Mouse (Mus musculus) heart, embryonic 11.5 days (tissue): Measurements from ENCODE around the gene Rpusd1. TPM values are rescaled to one million over a fixed set of nuclear protein-coding genes. Genes with fewer than 3 reads are reported as not detected.

ENCODE experiments used
- ATAC-seq: fragments of 200-750 bp; cut with Nextera tagmentation; replicated peaks from 2 replicates; pipeline ENCODE4 v1.8.0; 2017; ENCODE audit warnings: moderate library complexity; ENCODE audit not compliant: insufficient number of reproducible peaks, low FRiP score, low TSS enrichment
- H3K27ac ChIP-seq: fragments of 300-500 bp; sonication (generic); 2 replicates; pipeline ENCODE4 v1.5.1; 2014; ENCODE audit warnings: mild to moderate bottlenecking, low read depth, low read length
- H3K27me3 ChIP-seq: fragments of 300-500 bp; sonication (generic); 2 replicates; pipeline ENCODE4 v1.6.1; 2014; ENCODE audit warnings: mild to moderate bottlenecking, low read length, mixed read lengths; ENCODE audit not compliant: control insufficient read depth, insufficient read depth
- H3K36me3 ChIP-seq: fragments of 300-500 bp; sonication (generic); 2 replicates; pipeline ENCODE4 v1.6.1; 2014; ENCODE audit warnings: mild to moderate bottlenecking, low read length, moderate library complexity, mixed read lengths; ENCODE audit not compliant: control insufficient read depth, insufficient read depth
- H3K4me1 ChIP-seq: fragments of 300-500 bp; sonication (generic); 2 replicates; pipeline ENCODE4 v1.6.1; 2014; ENCODE audit warnings: low read length; ENCODE audit not compliant: control insufficient read depth, insufficient read depth
- H3K4me2 ChIP-seq: fragments of 300-500 bp; sonication (generic); 2 replicates; pipeline ENCODE4 v1.6.1; 2014; ENCODE audit warnings: mild to moderate bottlenecking, moderate library complexity
- H3K4me3 ChIP-seq: fragments of 300-500 bp; sonication (generic); 2 replicates; pipeline ENCODE4 v1.5.1; 2014; ENCODE audit warnings: low read depth, low read length
- H3K9ac ChIP-seq: fragments of 300-500 bp; sonication (generic); 2 replicates; pipeline ENCODE4 v1.6.1; 2014; ENCODE audit warnings: mild to moderate bottlenecking, low read depth, low read length, moderate library complexity
- H3K9me3 ChIP-seq: fragments of 300-500 bp; sonication (generic); replicated peaks from 2 replicates; pipeline ENCODE4 v1.6.1; 2016; ENCODE audit warnings: low read length; ENCODE audit not compliant: control insufficient read depth
- WGBS: fragments of 180-500 bp; shearing (Covaris S2); extraction: QIAGEN DNeasy Blood & Tissue Kit; methylation state at CpG from one replicate; pipeline ENCODE4 v1.1.7; 2014; ENCODE audit not compliant: insufficient replicate concordance; 5-methylcytosine and 5-hydroxymethylcytosine counted together
- polyA plus RNA-seq: library from polyadenylated mRNA; unstranded; fragments of >200 nt; fragmentation: Nextera tagmentation; extraction: Ambion mirVana; gene quantifications from 2 replicates; pipeline ENCODE4 v1.2.1, GENCODE M21; 2014

The Rpusd1 gene
- polyA plus RNA-seq, 1 experiment from 2014 or later = 12.9 TPM

GRCm38 (mm10) chr17:25700863-25701496, 26.5 kb upstream of the Rpusd1 start:
- Histone ChIP-seq H3K4me2 (no peak overlapping the region), H3K4me3 (no peak overlapping the region), H3K4me1 (no peaks in the 10 kb centered on the region), H3K27ac (no peak overlapping the region), H3K27me3 (peaks cover 6% of the 10 kb centered on the region; the same call in 1 of the 2 replicates), H3K9ac (no peak overlapping the region), H3K36me3 (no peaks in the 10 kb centered on the region), H3K9me3 (no peaks in the 10 kb centered on the region)
- 58% methylated on average over 9 of the region's 9 CpGs for WGBS
- no peak for ATAC-seq

GRCm38 (mm10) chr17:25709994-25710393, 17.5 kb upstream of the Rpusd1 start:
- H3K27me3 ChIP-seq = no peaks in the 10 kb centered on the region; the same call in 1 of the 2 replicates
- H3K9me3 ChIP-seq = 0 out of 2 replicates have a peak, but pooled peaks cover 2% of the 10 kb centered on the region
- no peak overlapping the region for H3K4me2 ChIP-seq
- ATAC-seq = no peak
- WGBS = 84% methylated on average over 2 of the region's 2 CpGs
- H3K4me1 ChIP-seq = no peaks in the 10 kb centered on the region
- H3K4me3 ChIP-seq = no peak overlapping the region
- H3K36me3 ChIP-seq = no peaks in the 10 kb centered on the region
- no peak overlapping the region for H3K9ac ChIP-seq
- no peak overlapping the region for H3K27ac ChIP-seq

DNA sequence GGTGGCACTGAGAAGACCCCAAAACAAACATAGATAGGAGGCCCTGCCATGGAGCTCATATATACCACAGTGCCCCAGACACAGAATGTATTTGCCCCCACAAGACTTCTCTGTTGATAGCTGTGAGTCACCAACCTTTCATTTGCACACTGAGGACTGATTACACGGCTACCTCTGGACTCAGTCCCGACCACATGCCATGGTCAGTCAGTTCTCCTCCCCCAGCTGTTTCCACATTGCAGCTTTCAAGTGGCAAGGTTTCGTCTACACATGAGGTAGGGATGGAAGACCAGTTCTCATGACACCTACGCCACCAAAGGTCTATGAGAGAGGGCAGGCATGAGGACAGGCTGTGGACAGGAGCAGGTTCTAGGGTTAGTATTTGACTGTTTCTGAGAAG, 16.3 kb upstream of the Rpusd1 start:
- 0 out of 2 replicates have a peak, but pooled peaks cover 2% of the 10 kb centered on the region for H3K9me3 ChIP-seq
- H3K27ac ChIP-seq = no peak overlapping the region
- H3K4me2 ChIP-seq = no peak overlapping the region
- ATAC-seq = no peak
- peaks cover 8% of the 10 kb centered on the region for H3K27me3 ChIP-seq
- 0 out of 2 replicates have a peak, but pooled peaks cover 1% of the 10 kb centered on the region for H3K4me1 ChIP-seq
- H3K36me3 ChIP-seq = no peaks in the 10 kb centered on the region
- no peak overlapping the region for H3K9ac ChIP-seq
- H3K4me3 ChIP-seq = no peak overlapping the region
- 75% methylated on average over 4 of the region's 4 CpGs for WGBS

GRCm38 (mm10) chr17:25715627-25716026, 11.8 kb upstream of the Rpusd1 start:
- 38% methylated on average over 3 of the region's 3 CpGs for WGBS
- Histone ChIP-seq H3K27ac (no peak overlapping the region), H3K4me3 (no peak overlapping the region), H3K4me2 (no peak overlapping the region; the same call in 1 of the 2 replicates), H3K36me3 (peaks cover 3% of the 10 kb centered on the region; the same call in 1 of the 2 replicates), H3K27me3 (peaks cover 36% of the 10 kb centered on the region), H3K9ac (no peak overlapping the region), H3K4me1 (peaks cover 12% of the 10 kb centered on the region; the same call in 1 of the 2 replicates), H3K9me3 (no peaks in the 10 kb centered on the region)
- ATAC-seq = no peak

DNA sequence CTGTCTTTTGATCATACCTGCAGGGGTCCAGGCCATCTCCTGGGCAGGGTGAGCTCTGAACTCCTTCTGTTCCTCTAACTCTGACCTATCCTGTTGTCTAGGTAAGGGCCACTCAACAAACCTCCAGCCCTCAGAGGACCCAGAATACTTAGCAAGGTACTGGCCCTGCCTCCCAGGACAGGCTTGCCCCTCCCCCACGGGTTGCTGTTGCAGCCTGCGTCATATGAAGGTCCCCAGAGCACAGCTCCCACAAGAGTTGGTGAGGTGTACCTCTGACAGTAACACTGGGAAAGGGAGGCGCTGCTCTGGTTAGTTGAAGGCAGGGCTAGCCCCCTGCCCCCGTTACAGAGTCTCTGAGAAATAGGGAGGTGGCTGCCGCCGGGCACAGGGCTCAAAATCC, 11.3 kb upstream of the Rpusd1 start:
- Histone ChIP-seq H3K9me3 (no peaks in the 10 kb centered on the region), H3K36me3 (peaks cover 5% of the 10 kb centered on the region; the same call in 1 of the 2 replicates), H3K27ac (no peak overlapping the region), H3K4me1 (peaks cover 12% of the 10 kb centered on the region; the same call in 1 of the 2 replicates), H3K27me3 (peaks cover 36% of the 10 kb centered on the region), H3K4me2 (peak overlapping the region; percentile 92), H3K9ac (no peak overlapping the region), H3K4me3 (no peak overlapping the region)
- WGBS = 5% methylated on average over 6 of the region's 6 CpGs
- no peak for ATAC-seq

GRCm38 (mm10) chr17:25716711-25717637, 10.5 kb upstream of the Rpusd1 start, which contains the start of gene Gng13:
Gng13 (plus strand) TSS chr17:25717171.
- Histone ChIP-seq H3K36me3 (peaks cover 5% of the 10 kb centered on the region; the same call in 1 of the 2 replicates), H3K9me3 (no peaks in the 10 kb centered on the region), H3K4me3 (peak within 1 kb of the TSS; percentile 45), H3K4me1 (peaks cover 12% of the 10 kb centered on the region; the same call in 1 of the 2 replicates), H3K27ac (no peak within 1 kb of the TSS), H3K4me2 (peak within 1 kb of the TSS; percentile 92), H3K27me3 (peaks cover 36% of the 10 kb centered on the region), H3K9ac (peak within 1 kb of the TSS; percentile 52)
- WGBS = under 1% methylated on average over 45 of the region's 45 CpGs
- ATAC-seq = no peak

- 6% methylated on average over 6 of the region's 6 CpGs for WGBS
- peaks cover 5% of the 10 kb centered on the region for H3K36me3 ChIP-seq
- H3K27ac ChIP-seq = no peak overlapping the region
- H3K4me1 ChIP-seq = peaks cover 12% of the 10 kb centered on the region; the same call in 1 of the 2 replicates
- H3K4me3 ChIP-seq = peak overlapping the region; percentile 45
- no peak for ATAC-seq
- H3K4me2 ChIP-seq = peak overlapping the region; percentile 92
- peaks cover 36% of the 10 kb centered on the region for H3K27me3 ChIP-seq
- peak overlapping the region; percentile 52 for H3K9ac ChIP-seq
- no peaks in the 10 kb centered on the region for H3K9me3 ChIP-seq
These were observed 9.8 kb upstream of the Rpusd1 start for GRCm38 (mm10) chr17:25717691-25718090.

- Histone ChIP-seq H3K27ac (no peak overlapping the region), H3K4me3 (no peak overlapping the region), H3K4me1 (peaks cover 12% of the 10 kb centered on the region; the same call in 1 of the 2 replicates), H3K4me2 (no peak overlapping the region), H3K27me3 (peaks cover 26% of the 10 kb centered on the region), H3K36me3 (peaks cover 5% of the 10 kb centered on the region), H3K9ac (no peak overlapping the region), H3K9me3 (no peaks in the 10 kb centered on the region)
- 90% methylated on average over 5 of the region's 5 CpGs for WGBS
- no peak for ATAC-seq
These were observed 6.0 kb upstream of the Rpusd1 start for GRCm38 (mm10) chr17:25721476-25721875.
